Mouse (Mus musculus) forebrain, postnatal 0 days (tissue): ENCODE data around the gene Exosc9. TPM values are rescaled to one million over a fixed set of nuclear protein-coding genes. Genes with fewer than 3 reads are reported as not detected.

Experiments
- ATAC-seq: fragments of 200-750 bp; cut with Nextera tagmentation; 2 replicates; pipeline ENCODE4 v1.8.0; 2017; ENCODE audit warnings: mild to moderate bottlenecking, moderate library complexity
- DNase-seq: peaks from one replicate; pipeline ENCODE4 v3.0.0-alpha.2; 2015
- H3K27ac ChIP-seq: fragments of 300-500 bp; sonication (generic); 2 replicates; pipeline ENCODE4 v1.5.1; 2014; ENCODE audit warnings: low read depth, mild to moderate bottlenecking, antibody characterized with exemption, low read length, moderate library complexity, mixed read lengths
- H3K27me3 ChIP-seq: fragments of 300-500 bp; sonication (generic); 2 replicates; pipeline ENCODE4 v1.6.1; 2014; ENCODE audit warnings: mild to moderate bottlenecking, low read length, mixed read lengths; ENCODE audit not compliant: insufficient read depth
- H3K36me3 ChIP-seq: fragments of 300-500 bp; sonication (generic); 2 replicates; pipeline ENCODE4 v1.6.1; 2014; ENCODE audit warnings: mild to moderate bottlenecking, moderate library complexity; ENCODE audit not compliant: insufficient read depth
- H3K4me1 ChIP-seq: fragments of 300-500 bp; sonication (generic); 2 replicates; pipeline ENCODE4 v1.6.1; 2014; ENCODE audit warnings: antibody characterized with exemption; ENCODE audit not compliant: insufficient read depth
- H3K4me2 ChIP-seq: fragments of 300-500 bp; sonication (generic); 2 replicates; pipeline ENCODE4 v1.6.1; 2014; ENCODE audit warnings: low read depth, mild to moderate bottlenecking, moderate library complexity
- H3K4me3 ChIP-seq: fragments of 300-500 bp; sonication (generic); 2 replicates; pipeline ENCODE4 v1.5.1; 2014; ENCODE audit warnings: low read depth, low read length, mixed read lengths
- H3K9ac ChIP-seq: fragments of 300-500 bp; sonication (generic); 2 replicates; pipeline ENCODE4 v1.6.1; 2014; ENCODE audit warnings: mild to moderate bottlenecking
- H3K9me3 ChIP-seq: fragments of 300-500 bp; sonication (generic); 2 replicates; pipeline ENCODE4 v1.6.1; 2016; ENCODE audit warnings: low read length
- CTCF ChIP-seq: sonication (generic); IDR thresholded peaks from 2 replicates; pipeline ENCODE4 v1.5.1; 2016; ENCODE audit warnings: antibody characterized with exemption, control low read depth, low read depth
- WGBS: fragments of 180-500 bp; shearing (Covaris S2); extraction: QIAGEN DNeasy Blood & Tissue Kit; methylation state at CpG from one replicate; pipeline ENCODE4 v1.1.7; 2014; 5-methylcytosine and 5-hydroxymethylcytosine counted together
- polyA plus RNA-seq: library from polyadenylated mRNA; unstranded; fragments of >200 nt; fragmentation: Nextera tagmentation; extraction: Ambion mirVana; gene quantifications from 2 replicates; pipeline ENCODE4 v1.2.1, GENCODE M21; 2015
- total RNA-seq: library from RNA; depleted of rRNA; stranded (reverse); fragments of >200 nt; gene quantifications from 2 replicates; pipeline ENCODE4 v1.2.3, GENCODE M21; 2014

Exosc9 gene
- total and polyA plus RNA-seq, 2 experiments from 2014 or later: 76.9 to 78.0 TPM

DNA sequence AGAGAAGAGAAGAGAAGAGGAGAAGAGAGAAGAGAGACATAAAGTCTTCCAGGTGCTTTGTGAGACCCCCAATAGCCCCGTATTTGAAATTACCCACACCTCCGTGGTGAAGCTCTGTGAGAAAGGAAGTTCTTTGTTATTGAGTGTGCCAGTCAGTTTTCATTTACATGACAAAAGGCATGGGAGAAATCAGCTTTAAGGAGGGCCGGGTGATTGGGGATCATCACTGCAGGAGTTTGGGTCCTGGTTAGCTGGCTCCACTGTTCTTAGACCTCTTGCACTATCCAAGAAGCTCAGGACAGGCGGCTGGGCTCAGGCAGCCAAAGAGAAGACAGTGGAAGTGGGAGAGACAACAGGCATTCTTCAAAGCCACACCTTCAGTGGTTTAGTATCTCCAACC is 30.3 kb upstream of the Exosc9 start:
- no peak overlapping the region for H3K27ac ChIP-seq
- H3K4me2 ChIP-seq: 0 out of 2 replicates have a peak overlapping the region, but pooled peaks have one; percentile 97
- H3K4me1 ChIP-seq: 0 out of 2 replicates have a peak, but pooled peaks cover 6% of the 10 kb centered on the region
- TF ChIP-seq CTCF: no peak
- H3K9ac ChIP-seq: no peak overlapping the region
- no peak for ATAC-seq
- H3K9me3 ChIP-seq: no peaks in the 10 kb centered on the region
- 6% methylated on average over 4 of the region's 4 CpGs for WGBS
- peaks cover 9% of the 10 kb centered on the region; the same call in 1 of the 2 replicates for H3K27me3 ChIP-seq
- DNase-seq: no peak
- H3K36me3 ChIP-seq: no peaks in the 10 kb centered on the region
- no peak overlapping the region for H3K4me3 ChIP-seq

DNA sequence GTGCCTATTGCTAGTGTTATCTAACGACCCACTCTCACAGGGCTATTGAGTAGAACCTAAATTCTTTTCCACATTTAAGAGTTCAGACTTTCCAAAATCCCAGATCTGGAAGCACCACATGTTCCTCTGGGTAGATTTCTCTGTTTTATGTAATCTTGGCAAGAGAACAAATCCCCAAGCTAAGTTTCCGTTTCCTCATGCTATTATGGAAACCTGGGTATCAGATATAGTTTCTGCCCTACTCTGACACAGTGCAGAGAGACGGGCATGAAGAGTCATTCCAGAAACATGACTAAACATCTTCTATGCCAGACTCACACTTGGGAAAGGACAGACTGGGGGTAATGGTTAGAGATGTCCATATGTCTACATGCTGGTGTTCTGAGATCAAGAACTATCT is 27.9 kb upstream of the Exosc9 start:
- Histone ChIP-seq H3K4me1 (0 out of 2 replicates have a peak, but pooled peaks cover 6% of the 10 kb centered on the region), H3K36me3 (no peaks in the 10 kb centered on the region), H3K27ac (no peak overlapping the region), H3K4me2 (no peak overlapping the region), H3K27me3 (peaks cover 9% of the 10 kb centered on the region; the same call in 1 of the 2 replicates), H3K4me3 (no peak overlapping the region), H3K9me3 (no peaks in the 10 kb centered on the region), H3K9ac (no peak overlapping the region)
- ATAC-seq: no peak
- TF ChIP-seq CTCF: no peak
- DNase-seq: no peak
- 77% methylated on average over 3 of the region's 3 CpGs for WGBS

DNA sequence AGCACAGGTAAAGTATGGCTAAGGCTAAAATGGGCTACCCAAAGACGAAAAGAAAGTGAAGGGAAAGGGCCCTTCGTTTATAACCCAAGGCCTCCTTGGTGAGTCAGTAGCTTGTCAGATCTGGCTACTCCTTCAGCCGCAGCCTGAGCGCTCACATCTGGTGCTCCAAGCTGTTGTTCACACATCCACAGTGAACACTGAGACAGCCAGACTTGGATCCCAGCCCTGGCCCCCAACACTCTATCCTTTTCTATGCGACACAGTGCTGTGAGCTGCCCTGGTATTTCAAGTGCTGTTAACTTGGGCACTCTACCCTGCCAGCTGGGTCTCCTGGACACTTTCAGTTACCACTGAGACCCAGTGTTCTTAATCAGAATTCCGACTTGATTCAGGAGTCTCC is 22.1 kb upstream of the Exosc9 start:
- ATAC-seq (peak; percentile 90), DNase-seq (peak; percentile 47)
- WGBS: 66% methylated on average over 6 of the region's 6 CpGs
- no peak for TF ChIP-seq CTCF
- H3K4me2 ChIP-seq: no peak overlapping the region
- no peak overlapping the region for H3K9ac ChIP-seq
- no peaks in the 10 kb centered on the region for H3K36me3 ChIP-seq
- H3K27me3 ChIP-seq: no peaks in the 10 kb centered on the region
- 0 out of 2 replicates have a peak, but pooled peaks cover 4% of the 10 kb centered on the region for H3K4me1 ChIP-seq
- H3K4me3 ChIP-seq: no peak overlapping the region
- no peaks in the 10 kb centered on the region for H3K9me3 ChIP-seq
- 0 out of 2 replicates have a peak overlapping the region, but pooled peaks have one; percentile 5 for H3K27ac ChIP-seq

DNA sequence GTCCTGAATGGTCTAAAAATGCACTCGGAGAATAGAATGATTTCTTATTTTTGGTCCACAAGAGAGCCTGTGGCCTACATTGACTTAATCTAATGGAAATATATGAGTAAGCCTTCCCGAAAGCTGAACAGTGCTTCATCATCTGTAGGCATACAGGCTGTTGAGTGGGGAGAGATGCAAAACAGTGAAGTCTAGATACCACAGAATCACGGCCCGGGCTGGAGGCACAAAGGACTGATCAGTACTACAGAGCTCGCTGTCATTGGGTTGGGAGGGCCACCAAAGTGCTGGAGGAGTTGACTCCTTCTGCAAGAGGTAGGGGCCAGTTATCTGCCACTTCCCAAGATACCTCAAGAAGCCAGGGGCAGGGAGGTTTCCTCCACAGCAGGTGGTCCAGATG is 21.6 kb upstream of the Exosc9 start:
- Histone ChIP-seq H3K9ac (no peak overlapping the region), H3K27me3 (no peaks in the 10 kb centered on the region), H3K9me3 (no peaks in the 10 kb centered on the region), H3K36me3 (no peaks in the 10 kb centered on the region), H3K4me2 (no peak overlapping the region), H3K4me3 (no peak overlapping the region), H3K4me1 (0 out of 2 replicates have a peak, but pooled peaks cover 4% of the 10 kb centered on the region), H3K27ac (0 out of 2 replicates have a peak overlapping the region, but pooled peaks have one; percentile 5)
- TF ChIP-seq CTCF: no peak
- DNase-seq: no peak
- WGBS: 65% methylated on average over 5 of the region's 5 CpGs
- peak; percentile 65 for ATAC-seq

- no peaks in the 10 kb centered on the region for H3K27me3 ChIP-seq
- H3K4me1 ChIP-seq: 0 out of 2 replicates have a peak, but pooled peaks cover 4% of the 10 kb centered on the region
- H3K36me3 ChIP-seq: no peaks in the 10 kb centered on the region
- H3K4me3 ChIP-seq: no peak overlapping the region
- peak; percentile 40 for DNase-seq
- H3K9ac ChIP-seq: no peak overlapping the region
- no peaks in the 10 kb centered on the region for H3K9me3 ChIP-seq
- H3K27ac ChIP-seq: no peak overlapping the region
- H3K4me2 ChIP-seq: no peak overlapping the region
- WGBS: 19% methylated on average over 2 of the region's 2 CpGs
- no peak for ATAC-seq
- TF ChIP-seq CTCF: no peak
Measured at GRCm38 (mm10) chr3:36531242-36531641, 21.2 kb upstream of the Exosc9 start.

GRCm38 (mm10) chr3:36531979-36532542 is 20.3 kb upstream of the Exosc9 start:
- peak; percentile 10 for DNase-seq
- H3K27me3 ChIP-seq: no peaks in the 10 kb centered on the region
- 0 out of 2 replicates have a peak, but pooled peaks cover 4% of the 10 kb centered on the region for H3K4me1 ChIP-seq
- H3K9ac ChIP-seq: peak overlapping the region; percentile 6; the same call in 1 of the 2 replicates
- H3K4me2 ChIP-seq: peak overlapping the region; percentile 37
- H3K9me3 ChIP-seq: no peaks in the 10 kb centered on the region
- 20% methylated on average over 18 of the region's 18 CpGs for WGBS
- no peak overlapping the region for H3K27ac ChIP-seq
- no peak for ATAC-seq
- H3K4me3 ChIP-seq: 0 out of 2 replicates have a peak overlapping the region, but pooled peaks have one; percentile 5
- no peak for TF ChIP-seq CTCF
- no peaks in the 10 kb centered on the region for H3K36me3 ChIP-seq

DNA sequence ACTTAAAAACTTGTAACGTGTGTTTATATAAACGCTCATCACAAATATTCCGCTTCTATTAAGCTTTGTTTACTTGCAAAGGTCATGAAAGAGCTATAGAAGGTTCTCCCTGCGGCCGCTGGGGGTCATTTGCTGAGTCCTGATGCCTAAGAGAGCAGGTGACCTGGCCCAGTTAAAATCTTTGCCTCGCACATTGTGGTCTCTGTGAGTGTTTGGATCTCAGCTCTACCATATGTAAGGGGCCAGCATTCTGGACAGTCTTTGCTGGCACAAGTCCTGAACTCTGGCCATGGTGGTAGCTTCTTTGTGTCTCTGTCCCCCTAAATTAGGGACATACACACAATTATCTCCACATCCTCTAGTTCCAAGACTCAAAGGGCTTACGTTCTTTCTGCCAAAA is 19.7 kb upstream of the Exosc9 start:
- DNase-seq (no peak), ATAC-seq (no peak)
- Histone ChIP-seq H3K9me3 (no peaks in the 10 kb centered on the region), H3K4me1 (0 out of 2 replicates have a peak, but pooled peaks cover 4% of the 10 kb centered on the region), H3K27me3 (no peaks in the 10 kb centered on the region), H3K27ac (no peak overlapping the region), H3K36me3 (no peaks in the 10 kb centered on the region), H3K4me3 (no peak overlapping the region), H3K9ac (no peak overlapping the region), H3K4me2 (no peak overlapping the region)
- 46% methylated on average over 7 of the region's 7 CpGs for WGBS
- TF ChIP-seq CTCF: no peak
